Mouse (Mus musculus) retina, postnatal 1 day (tissue): ENCODE results near the gene Gsta1.
"Not testable (repeated sequence)": the region's sequence is repeated elsewhere in the genome, so short reads cannot be mapped to it uniquely, and the experiment has no call there.

Experiments used
- DNase-seq: peaks from one replicate; pipeline ENCODE4 v3.0.0-alpha.2; 2012

The Gsta1 gene

GRCm38 (mm10) chr9:78230461-78230860 lies at the start of gene Gsta1:
Gene Gsta1 (plus strand): TSS chr9:78230656.
- not testable (repeated sequence) for DNase-seq

- not testable (repeated sequence) for DNase-seq
These were observed 48.0 kb upstream of the Gsta1 start, which contains the start of gene Gsta4 for GRCm38 (mm10) chr9:78182474-78182873. Gene Gsta4 (plus strand): TSS chr9:78182774.

GRCm38 (mm10) chr9:78185686-78186085 lies 44.8 kb upstream of the Gsta1 start:
- DNase-seq = no peak

- DNase-seq = no peak
These were observed 41.5 kb upstream of the Gsta1 start for GRCm38 (mm10) chr9:78188910-78189309.

- DNase-seq = peak; percentile 37
These were observed 39.5 kb upstream of the Gsta1 start for GRCm38 (mm10) chr9:78190651-78191634.

- DNase-seq = peak; percentile 87
These were observed 38.7 kb upstream of the Gsta1 start for GRCm38 (mm10) chr9:78191736-78192135.

GRCm38 (mm10) chr9:78193902-78194597 lies 36.4 kb upstream of the Gsta1 start:
- DNase-seq = peak; percentile 88

- no peak for DNase-seq
These were observed 35.4 kb upstream of the Gsta1 start for GRCm38 (mm10) chr9:78195034-78195433.

- DNase-seq = no peak
These were observed 32.7 kb upstream of the Gsta1 start for GRCm38 (mm10) chr9:78197801-78198200.

GRCm38 (mm10) chr9:78204194-78204593 lies 26.3 kb upstream of the Gsta1 start:
- DNase-seq = no peak

- no peak for DNase-seq
These were observed 21.5 kb upstream of the Gsta1 start for GRCm38 (mm10) chr9:78208956-78209355.

- no peak for DNase-seq
These were observed 20.4 kb upstream of the Gsta1 start for GRCm38 (mm10) chr9:78210079-78210478.

- DNase-seq = no peak
These were observed 19.6 kb upstream of the Gsta1 start for GRCm38 (mm10) chr9:78210821-78211220.

- DNase-seq = no peak
These were observed 18.9 kb upstream of the Gsta1 start for GRCm38 (mm10) chr9:78211521-78211920.

- DNase-seq = no peak
These were observed 18.0 kb upstream of the Gsta1 start for GRCm38 (mm10) chr9:78212341-78213049.

- no peak for DNase-seq
These were observed 13.4 kb upstream of the Gsta1 start for GRCm38 (mm10) chr9:78217074-78217473.

- DNase-seq = no peak
These were observed 7.8 kb upstream of the Gsta1 start for GRCm38 (mm10) chr9:78222616-78223015.

GRCm38 (mm10) chr9:78223221-78223902 lies 7.1 kb upstream of the Gsta1 start:
- DNase-seq = no peak

- no peak for DNase-seq
These were observed 6.0 kb upstream of the Gsta1 start for GRCm38 (mm10) chr9:78224418-78224817.

GRCm38 (mm10) chr9:78225304-78225703 lies 5.2 kb upstream of the Gsta1 start:
- no peak for DNase-seq

GRCm38 (mm10) chr9:78228122-78228521 lies 2.3 kb upstream of the Gsta1 start:
- DNase-seq = no peak

GRCm38 (mm10) chr9:78229658-78230057 lies 798 bp upstream of the Gsta1 start:
- not testable (repeated sequence) for DNase-seq
